Mouse (Mus musculus) adrenal gland, postnatal 36 days (tissue): ENCODE measurements at regions not wholly inside any gene's neighbourhood (a gene's known extent, or its start where the extent isn't known, plus 50 kb on each side); places are given as distances from the start of the nearest gene placed in this dataset.
"Not testable (repeated sequence)": the region's sequence is repeated elsewhere in the genome, so short reads cannot be mapped to it uniquely, and the experiment has no call there.

Experiments used
- DNase-seq, 2 experiments: peaks; one replicate each; pipeline ENCODE4 v3.0.0; 2021; ENCODE audit warnings: mixed read lengths in 1 of 2

DNA sequence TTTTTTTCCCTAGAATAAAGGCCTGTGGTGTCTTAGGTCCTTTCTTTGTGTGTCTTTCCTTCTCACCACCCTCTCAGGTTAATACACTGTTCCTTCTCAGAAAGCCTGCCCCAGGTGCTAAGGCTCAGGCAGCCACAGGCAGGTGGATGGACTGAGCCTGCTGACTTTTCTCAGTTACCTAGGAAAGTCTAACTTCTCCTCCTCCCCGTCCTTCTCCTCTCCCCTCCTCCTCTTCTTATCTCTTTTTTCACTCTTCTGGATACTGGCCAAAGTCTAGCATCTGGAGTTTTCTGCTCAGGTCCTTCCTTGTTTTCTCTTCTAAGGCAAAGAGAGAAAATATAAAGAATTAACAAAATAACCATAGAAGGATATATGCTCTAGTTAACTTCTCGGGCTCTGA is 260.5 kb downstream of the Dad1 start:
- no peak for DNase-seq

- no peak for DNase-seq
Observed at GRCm38 (mm10) chr14:53992712-53993286, 261.1 kb downstream of the Dad1 start.

DNA sequence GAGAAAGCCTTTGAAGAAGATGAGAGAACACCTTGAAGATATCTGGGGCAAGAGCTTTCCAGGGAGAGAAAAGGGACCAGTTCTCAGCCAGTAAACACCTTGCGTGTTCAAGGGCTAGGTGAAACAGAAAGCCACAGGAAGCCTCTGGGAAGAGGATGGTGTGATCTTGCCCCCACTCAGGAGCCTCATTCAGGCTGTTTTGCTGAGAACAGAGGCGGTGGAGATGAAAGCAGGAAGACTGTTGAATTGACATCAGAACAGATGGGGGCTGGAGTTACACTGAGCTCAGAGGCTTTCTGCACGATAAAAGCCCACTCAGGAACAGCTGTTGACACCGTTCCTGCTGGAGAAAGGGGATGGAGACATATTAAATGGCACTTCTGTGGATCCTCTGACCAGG is 262.5 kb downstream of the Dad1 start:
- DNase-seq: no peak

DNA sequence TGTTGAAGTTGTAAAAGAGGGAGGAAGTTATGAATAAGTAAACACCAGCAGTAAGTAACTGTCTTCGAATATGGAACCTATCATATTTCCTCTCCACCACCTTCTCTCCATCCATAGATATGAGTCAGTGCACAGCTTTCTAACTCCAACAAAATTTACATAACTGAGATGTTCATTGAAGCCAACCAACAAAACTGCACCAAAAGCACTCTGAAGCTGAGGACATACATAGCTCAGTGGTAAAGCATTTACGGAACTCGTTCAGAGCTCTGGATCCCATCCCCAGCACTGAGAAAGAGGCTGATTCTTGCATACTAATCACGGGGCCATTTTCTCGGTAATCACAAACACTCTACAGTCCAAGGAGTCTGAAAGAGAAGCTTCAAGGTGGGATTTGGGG is 273.1 kb downstream of the Dad1 start:
- DNase-seq: no peak

DNA sequence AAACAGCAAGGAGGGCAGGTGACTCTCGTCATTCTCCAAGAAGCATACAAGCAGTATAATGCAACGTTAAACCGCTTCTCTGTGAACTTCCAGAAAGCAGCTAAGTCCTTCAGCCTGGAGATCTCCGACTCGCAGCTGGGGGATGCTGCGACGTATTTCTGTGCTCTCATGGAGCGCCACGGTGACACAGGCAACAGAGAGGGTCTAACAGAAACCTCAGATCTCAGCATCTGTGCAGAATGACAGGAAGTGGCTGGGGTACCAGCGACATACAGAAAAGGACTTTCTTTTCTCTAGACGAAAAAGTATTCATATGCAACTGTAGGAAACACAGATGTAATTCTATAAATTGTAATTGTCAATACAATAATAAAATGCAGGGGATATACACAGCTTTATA is 292.5 kb downstream of the Dad1 start:
- not testable (repeated sequence) for DNase-seq

DNA sequence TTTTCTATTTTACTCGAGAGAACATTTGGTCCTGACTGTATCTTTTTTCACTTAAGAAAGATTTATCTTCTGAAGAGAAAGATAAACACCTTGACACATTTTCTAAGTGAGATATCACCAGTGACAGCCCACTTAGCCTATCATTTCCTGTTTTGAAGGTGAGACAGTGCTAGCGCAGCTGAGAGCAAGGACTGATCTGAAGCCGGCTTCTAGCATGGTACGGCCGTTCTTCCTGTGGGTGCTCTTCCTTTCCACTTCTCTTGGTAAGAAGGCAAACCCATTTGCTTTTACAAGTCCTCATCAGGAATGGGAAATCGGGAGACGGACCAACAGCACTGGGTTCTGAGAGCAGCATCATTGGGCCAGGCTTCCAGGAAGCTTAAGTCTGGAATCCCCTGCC is 293.1 kb downstream of the Dad1 start:
- DNase-seq: no peak

- DNase-seq: peak; percentile 39 to 42
Observed at GRCm38 (mm10) chr14:53935791-53936231, 318.1 kb downstream of the Dad1 start.

- peak; percentile 20 to 36 for DNase-seq
Observed at GRCm38 (mm10) chr14:53935336-53935735, 318.6 kb downstream of the Dad1 start.

DNA sequence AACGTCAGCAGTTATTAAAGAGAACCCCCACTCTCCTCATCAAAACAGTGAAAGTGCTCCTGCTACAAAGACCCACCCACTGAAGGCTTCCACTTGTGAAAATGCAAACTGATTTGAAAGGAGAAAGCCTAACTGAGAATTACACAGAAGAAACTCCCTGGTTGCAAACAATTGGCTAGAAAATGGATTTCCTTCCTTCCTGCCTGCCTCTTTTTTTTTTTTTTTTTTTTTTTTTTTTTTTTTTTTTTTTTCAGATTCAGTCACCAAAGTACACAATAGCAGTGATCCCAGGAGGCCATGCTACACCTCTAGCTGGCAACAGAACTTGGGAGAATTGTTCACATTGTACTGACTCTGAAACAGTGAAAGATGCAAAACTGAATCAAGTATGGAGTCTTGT is 343.0 kb downstream of the Dad1 start:
- no peak for DNase-seq

DNA sequence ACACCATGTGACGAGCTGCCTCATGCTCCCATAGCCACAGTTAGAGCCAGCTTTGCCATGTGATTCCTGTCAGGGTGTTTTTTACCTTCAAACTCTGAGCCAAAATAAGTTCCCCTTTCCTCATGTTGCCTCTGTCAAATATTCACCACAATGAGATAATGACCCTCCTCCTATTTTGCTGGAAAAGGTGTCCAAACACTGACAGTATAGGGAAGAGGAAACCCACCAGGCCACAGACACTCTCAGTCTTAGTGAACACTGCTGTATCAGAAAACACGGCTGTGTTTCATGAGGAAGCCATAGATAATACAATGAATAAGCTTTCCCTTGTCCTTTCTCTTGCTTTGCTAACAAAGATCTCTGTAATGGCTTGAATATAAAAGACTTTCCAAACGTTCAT is 349.3 kb downstream of the Dad1 start:
- no peak for DNase-seq

- no peak for DNase-seq
Observed at GRCm38 (mm10) chr14:53901103-53901502, 352.8 kb downstream of the Dad1 start.

DNA sequence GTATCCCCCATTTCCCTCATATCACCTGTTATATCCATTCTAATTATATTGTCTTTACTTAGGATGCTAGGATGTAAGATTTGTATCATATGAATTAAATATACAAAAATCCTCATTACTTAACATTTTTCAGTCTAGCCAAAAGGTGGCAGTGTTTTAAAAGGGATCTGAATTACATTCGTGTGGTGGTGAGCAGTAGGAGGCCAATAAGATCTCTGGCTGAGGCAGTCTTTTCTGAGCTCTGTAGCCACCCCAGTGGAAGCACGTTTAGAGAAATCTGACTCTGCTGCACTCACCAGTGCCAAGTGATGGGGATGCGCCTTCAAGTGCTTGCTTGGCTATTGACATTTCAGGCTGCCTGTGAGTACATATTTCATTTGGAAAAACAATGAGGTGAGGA is 372.6 kb downstream of the Dad1 start:
- DNase-seq: no peak

GRCm38 (mm10) chr14:53876581-53876980 is 377.3 kb downstream of the Dad1 start:
- DNase-seq: no peak

- no peak for DNase-seq
Observed at GRCm38 (mm10) chr14:53875736-53876135, 378.2 kb downstream of the Dad1 start.

- no peak for DNase-seq
Observed at GRCm38 (mm10) chr14:53847049-53847448, 406.9 kb downstream of the Dad1 start.

DNA sequence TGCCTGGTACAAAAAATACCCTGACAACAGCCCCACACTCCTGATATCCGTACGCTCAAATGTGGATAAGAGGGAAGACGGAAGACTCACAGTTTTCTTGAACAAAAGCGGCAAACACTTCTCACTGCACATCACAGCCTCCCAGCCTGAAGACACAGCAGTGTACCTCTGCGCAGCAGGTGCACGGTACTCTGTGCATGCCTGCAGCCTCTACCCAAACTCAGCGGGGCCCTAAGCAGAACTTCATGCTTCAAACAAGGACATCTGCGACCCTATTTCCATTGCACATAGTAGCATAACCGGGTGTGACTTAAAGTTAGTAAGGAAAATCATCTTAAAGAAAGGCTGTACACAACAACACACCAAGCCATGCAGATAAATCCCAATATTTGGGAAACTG is 408.3 kb downstream of the Dad1 start:
- no peak for DNase-seq

- no peak for DNase-seq
Observed at GRCm38 (mm10) chr14:53832553-53832952, 421.4 kb downstream of the Dad1 start.

GRCm38 (mm10) chr14:53831651-53832050 is 422.3 kb downstream of the Dad1 start:
- DNase-seq: no peak

DNA sequence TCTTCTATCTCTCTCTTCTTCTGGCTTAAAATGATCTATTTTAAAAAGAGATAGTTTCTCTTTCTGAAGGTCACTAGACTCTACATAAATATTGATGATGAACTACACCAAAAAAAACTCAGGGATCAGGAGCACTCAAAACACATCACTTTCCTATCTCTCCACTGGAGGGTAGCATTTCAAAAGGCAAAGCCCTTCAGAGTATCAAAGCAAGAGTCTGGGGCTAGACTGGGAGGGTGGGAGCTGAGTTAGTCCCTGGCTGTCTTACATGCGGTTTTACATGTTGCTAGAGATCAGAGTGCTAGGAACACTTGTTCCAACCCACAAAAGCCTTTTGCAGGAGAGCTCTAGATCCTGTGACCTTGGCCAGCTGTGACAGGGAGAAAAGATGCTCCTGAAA is 423.2 kb downstream of the Dad1 start:
- no peak for DNase-seq

- DNase-seq: peak in 1 of 2 experiments; percentile 10
Observed at GRCm38 (mm10) chr14:53826782-53827181, 427.1 kb downstream of the Dad1 start.

DNA sequence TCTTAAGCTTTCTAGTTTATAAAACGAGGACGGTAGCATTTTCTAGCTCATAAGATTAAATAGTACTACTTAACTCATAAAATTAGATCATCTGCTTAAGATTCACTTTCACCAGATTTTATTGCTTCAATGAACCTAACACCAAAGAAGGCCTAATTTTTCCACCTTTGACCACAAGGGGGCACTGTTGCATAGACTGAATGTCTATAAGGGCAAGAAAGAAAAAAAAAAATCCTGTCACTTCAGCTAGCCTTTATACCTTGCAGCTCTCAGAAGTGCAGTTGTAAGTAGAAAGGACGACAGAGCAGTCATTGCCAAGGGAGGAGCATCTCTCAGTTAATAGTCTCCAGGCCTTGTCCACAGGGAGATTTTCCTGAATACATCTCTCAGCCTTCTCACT is 447.7 kb downstream of the Dad1 start:
- DNase-seq: peak; percentile 45 to 74

DNA sequence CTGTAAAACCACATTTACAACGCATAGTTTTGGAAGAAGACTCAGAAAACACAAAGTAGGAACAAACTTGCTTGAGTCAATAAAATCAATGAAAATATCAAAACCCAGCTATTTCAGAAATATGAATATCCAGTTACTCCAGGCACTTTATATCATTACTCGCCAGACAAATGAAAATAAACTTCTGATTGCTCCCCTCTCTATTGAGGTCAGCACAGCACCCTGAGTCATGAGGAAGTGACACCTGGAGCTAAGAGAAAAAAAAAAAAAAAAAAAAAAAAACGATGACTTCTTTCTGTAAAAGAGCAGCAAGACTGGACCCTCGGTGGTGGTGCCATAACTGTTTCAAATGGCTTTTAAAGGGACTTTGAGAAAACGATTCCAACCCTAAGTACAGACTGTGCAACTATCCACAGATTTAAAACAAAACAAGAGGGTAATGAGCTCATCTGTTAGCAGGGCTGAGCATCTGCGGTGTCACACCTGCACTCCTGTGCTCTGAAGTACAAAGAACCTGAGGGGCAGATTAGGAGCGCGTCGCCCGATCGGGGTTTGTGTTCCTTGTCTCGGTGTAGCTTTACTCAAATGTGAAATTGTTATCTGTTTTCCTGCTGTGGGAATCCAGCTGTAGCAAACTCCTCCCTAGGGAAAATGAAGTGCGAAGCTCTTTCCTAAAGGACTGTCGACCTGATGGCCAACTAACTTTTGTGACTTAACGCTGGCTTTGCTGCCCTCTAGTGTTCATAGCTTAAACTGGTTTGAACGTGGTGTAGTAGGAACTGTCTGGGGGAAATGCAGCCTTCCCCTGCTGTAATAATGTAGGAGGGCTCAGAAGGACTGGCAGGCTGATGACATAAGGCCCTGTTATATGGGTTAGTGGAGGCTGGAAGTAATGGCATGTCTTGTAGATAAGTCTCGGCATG is 449.9 kb downstream of the Dad1 start:
- DNase-seq: peak; percentile 35 to 68

GRCm38 (mm10) chr14:53802547-53802946 is 451.4 kb downstream of the Dad1 start:
- no peak for DNase-seq
